Mouse (Mus musculus) urinary bladder, postnatal 10 days (tissue): ENCODE results near the gene Rbm4b.
"Not testable (repeated sequence)": the region's sequence is repeated elsewhere in the genome, so short reads cannot be mapped to it uniquely, and the experiment has no call there.

Experiments used
- DNase-seq: peaks from one replicate; pipeline ENCODE4 v3.0.0; 2022; ENCODE audit warnings: low spot score

Rbm4b gene

GRCm38 (mm10) chr19:4810746-4811062 is 54.4 kb downstream of the Rbm4b start:
- DNase-seq: no peak

- DNase-seq: peak; percentile 92
These were observed 55.0 kb downstream of the Rbm4b start, which contains the start of the genes Gm21992 and Rbm14 for GRCm38 (mm10) chr19:4811063-4811908. TSS of gene Gm21992 (minus strand) at chr19:4811612. TSS of gene Rbm14 (minus strand) at chr19:4811634.

- DNase-seq: no peak
These were observed 55.6 kb downstream of the Rbm4b start for GRCm38 (mm10) chr19:4811909-4812242.

- not testable (repeated sequence) for DNase-seq
These were observed 56.1 kb downstream of the Rbm4b start for GRCm38 (mm10) chr19:4812334-4812949.

GRCm38 (mm10) chr19:4813015-4813414 is 56.7 kb downstream of the Rbm4b start:
- no peak for DNase-seq
